Mouse (Mus musculus) ES-E14 (cell line): ENCODE data around the gene Smagp.

Experiments
- CHD2 ChIP-seq: IDR thresholded peaks from 2 replicates; pipeline ENCODE4 v1.6.1; 2014; ENCODE audit warnings: mild to moderate bottlenecking, low read depth, low read length, inconsistent platforms
- HCFC1 ChIP-seq: IDR thresholded peaks from 2 replicates; pipeline ENCODE4 v1.6.1; 2012; ENCODE audit warnings: low read length, inconsistent platforms, borderline replicate concordance; ENCODE audit not compliant: insufficient read depth
- MAFK ChIP-seq: IDR thresholded peaks from 2 replicates; pipeline ENCODE4 v1.6.1; 2014; ENCODE audit warnings: mild to moderate bottlenecking, low read depth, low read length, inconsistent platforms; ENCODE audit not compliant: insufficient read depth
- ZC3H11A ChIP-seq: IDR thresholded peaks from 2 replicates; pipeline ENCODE4 v1.6.1; 2012; ENCODE audit warnings: low read depth, mild to moderate bottlenecking, inconsistent platforms, low read length, borderline replicate concordance
- ZNF384 ChIP-seq: IDR thresholded peaks from 2 replicates; pipeline ENCODE4 v1.6.1; 2012; ENCODE audit warnings: low read depth, low read length, inconsistent platforms

DNA sequence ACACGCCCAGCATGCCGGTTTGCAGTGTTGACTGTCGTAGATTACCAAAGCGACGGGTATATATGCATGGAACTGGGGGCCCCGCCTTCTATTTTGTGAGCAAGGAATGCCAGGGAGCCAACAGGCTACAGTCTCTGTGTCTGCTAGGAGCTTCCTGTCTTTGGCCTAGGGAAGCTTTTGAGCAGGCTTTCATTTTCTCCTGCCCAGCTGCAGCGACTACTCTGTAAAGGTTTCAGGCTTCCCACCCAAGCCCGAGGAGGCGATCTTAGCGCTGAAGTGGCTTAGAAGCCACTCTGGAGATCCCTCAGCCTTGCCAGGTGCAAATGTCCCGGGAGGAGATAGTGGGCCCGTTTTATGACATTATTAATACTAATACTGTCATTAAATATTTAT is 37.9 kb downstream of the Smagp start:
- TF ChIP-seq ZNF384 (no peak), MAFK (no peak), HCFC1 (no peak), ZC3H11A (no peak), CHD2 (no peak)
